Mouse (Mus musculus): Measurements from ENCODE around the gene BC005624. TPM values are rescaled to one million over a fixed set of nuclear protein-coding genes. Genes with fewer than 3 reads are reported as not detected.
A peak's percentile ranks its signal among the peaks of the same experiment; 100 is the strongest.
"Not testable (repeated sequence)": the region's sequence is repeated elsewhere in the genome, so short reads cannot be mapped to it uniquely, and the experiment has no call there.

Gene BC005624
- total RNA-seq, 2 experiments from 2014 or later = 19.6 to 22.5 TPM

- intact Hi-C loops (cut with DNase I) = loop anchor here (2.0 to 5.0 kb wide), 2 partner anchors 106 to 138 kb away; no protein-coding TSS in a partner anchor
- no peak for DNase-seq
Measured at GRCm38 (mm10) chr2:30933032-30933431, 49.0 kb downstream of the BC005624 start.

- intact Hi-C loops (cut with DNase I) = loop anchor here (2.0 to 5.0 kb wide), 2 partner anchors 105 to 137 kb away; no protein-coding TSS in a partner anchor
Measured at GRCm38 (mm10) chr2:30931922-30932321, 50.1 kb downstream of the BC005624 start.

GRCm38 (mm10) chr2:30930846-30931245 is 51.2 kb downstream of the BC005624 start:
- DNase-seq = not testable (repeated sequence)
- intact Hi-C loops (cut with DNase I) = loop anchor here (5.0 kb wide), 1 partner anchor 104 kb away; no protein-coding TSS in a partner anchor

More at GRCm38 (mm10) chr2:30931922-30932321, 50.1 kb downstream of the BC005624 start:
- no peak for DNase-seq

- intact Hi-C loops (cut with DNase I) = loop anchor here (5.0 kb wide), 1 partner anchor 102 kb away; no protein-coding TSS in a partner anchor
- peak; percentile 70 to 78 for DNase-seq
Measured at GRCm38 (mm10) chr2:30929483-30930045, 52.4 kb downstream of the BC005624 start, which contains the start of gene Ptges. TSS of gene Ptges (minus strand) at chr2:30929863.

- intact Hi-C loops (cut with DNase I) = no loop called here
- peak; percentile 41 to 43 for DNase-seq
Measured at GRCm38 (mm10) chr2:30928893-30929482, 53.0 kb downstream of the BC005624 start.

- DNase-seq = peak; percentile 80 to 90
- intact Hi-C loops (cut with DNase I) = no loop called here
Measured at GRCm38 (mm10) chr2:30927844-30928628, 54.0 kb downstream of the BC005624 start.

- no peak for DNase-seq
- intact Hi-C loops (cut with DNase I) = no loop called here
Measured at GRCm38 (mm10) chr2:30927151-30927781, 54.7 kb downstream of the BC005624 start.

- intact Hi-C loops (cut with DNase I) = no loop called here
- DNase-seq = no peak
Measured at GRCm38 (mm10) chr2:30926381-30926780, 55.6 kb downstream of the BC005624 start.

GRCm38 (mm10) chr2:30925181-30925580 is 56.8 kb downstream of the BC005624 start:
- intact Hi-C loops (cut with DNase I) = no loop called here
- DNase-seq = no peak

- no peak for DNase-seq
- intact Hi-C loops (cut with DNase I) = no loop called here
Measured at GRCm38 (mm10) chr2:30923099-30923498, 58.9 kb downstream of the BC005624 start.

Other genes with a start within 250 kb of the BC005624 start
- gene 1700001O22Rik, start 178.5 kb downstream of the BC005624 start, total RNA-seq (2021) = under 1 TPM; 0.67 to 0.76 TPM
- gene Ntmt1, start 174.4 kb downstream of the BC005624 start, total RNA-seq (2021) = 10 to 100 TPM; 23.4 to 27.8 TPM
- 1 to 10 TPM; 7.3 to 8.1 TPM for gene Asb6, start 151.9 kb downstream of the BC005624 start, total RNA-seq (2021)
- 1 to 10 TPM in 1 of 2 experiments, under 1 TPM in 1; 0.41 to 1.1 TPM for gene Prrx2, start 147.2 kb downstream of the BC005624 start, total RNA-seq (2021)
- 1 to 10 TPM; 1.7 to 1.9 TPM for gene Ptges, start 52.3 kb downstream of the BC005624 start, total RNA-seq (2021)
- 10 to 100 TPM; 25.3 to 29.3 TPM for gene Tor1b, start 29.2 kb downstream of the BC005624 start, total RNA-seq (2021)
- 10 to 100 TPM; 11.0 to 12.5 TPM for gene Tor1a, start 14.3 kb downstream of the BC005624 start, total RNA-seq (2021)
- gene Usp20, start 78 bp upstream of the BC005624 start, total RNA-seq (2021) = 10 to 100 TPM; 50.6 to 53.1 TPM
- 10 to 100 TPM; 51.7 to 57.9 TPM for gene Fnbp1, start 159.8 kb upstream of the BC005624 start, total RNA-seq (2021)
- gene Gpr107, start 170.1 kb upstream of the BC005624 start, total RNA-seq (2021) = 10 to 100 TPM; 30.3 to 38.7 TPM